Mouse (Mus musculus) mouse embryonic stem cell (cell line): ENCODE measurements around the gene Fam84b.

Experiments used
- in situ Hi-C, 2 experiments: fragments of 300-500 bp; cut with MboI; formaldehyde crosslinking; loops; 1 replicate in 1 of 2; 3 replicates in 1 of 2; pipeline ENCODE4 v1.14.3; 2019 to 2020; ENCODE audit warnings: low sequenced_read_pairs in 2 of 2, low pct_unique_long_range_greater_than_20kb in 1 of 2, mixed read lengths in 1 of 2; ENCODE audit not compliant: unreplicated experiment in 1 of 2

The Fam84b gene

GRCm38 (mm10) chr15:60834598-60835571 is 18.7 kb downstream of the Fam84b start:
- in situ Hi-C loops = no loop called here

GRCm38 (mm10) chr15:60833476-60834218 is 19.9 kb downstream of the Fam84b start:
- in situ Hi-C loops = no loop called here

DNA sequence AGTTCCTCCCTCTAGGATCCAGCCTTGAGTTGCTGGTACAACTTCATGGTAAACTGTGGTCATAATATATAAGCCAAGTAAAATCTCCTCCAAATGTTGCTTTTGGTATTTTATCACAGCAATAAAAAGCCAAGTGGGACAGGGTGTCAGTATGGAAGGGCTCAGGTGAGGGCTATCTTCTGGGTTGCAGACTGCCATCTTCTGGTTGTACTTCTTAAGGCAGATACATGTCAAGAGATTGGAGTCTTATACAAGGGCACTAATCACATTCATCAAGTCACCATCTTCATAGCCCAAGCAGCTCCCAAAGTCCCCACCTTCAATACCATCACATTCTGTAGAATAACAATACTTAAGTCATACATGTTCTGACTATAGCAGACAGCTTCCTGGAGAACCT is 21.0 kb downstream of the Fam84b start:
- in situ Hi-C loops = no loop called here

DNA sequence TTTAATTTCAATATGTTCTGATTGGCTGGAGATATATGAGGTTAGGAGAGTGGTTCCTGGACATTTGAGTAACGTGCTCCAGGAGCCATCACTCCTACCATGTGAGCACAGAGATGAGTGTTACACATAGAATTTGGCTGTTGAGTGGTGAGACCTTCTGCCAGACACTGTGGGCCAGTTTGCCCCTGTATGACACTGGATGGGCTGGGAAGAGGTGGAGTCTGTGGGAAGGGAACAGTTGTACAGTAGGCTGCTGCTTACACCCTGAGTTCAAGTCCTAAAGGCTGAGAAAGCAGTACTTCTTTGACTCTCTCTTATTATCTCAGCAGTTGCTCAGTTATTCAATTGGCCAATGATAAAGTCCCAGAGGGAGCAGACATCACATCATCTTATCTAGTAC is 27.4 kb downstream of the Fam84b start:
- in situ Hi-C loops = no loop called here

DNA sequence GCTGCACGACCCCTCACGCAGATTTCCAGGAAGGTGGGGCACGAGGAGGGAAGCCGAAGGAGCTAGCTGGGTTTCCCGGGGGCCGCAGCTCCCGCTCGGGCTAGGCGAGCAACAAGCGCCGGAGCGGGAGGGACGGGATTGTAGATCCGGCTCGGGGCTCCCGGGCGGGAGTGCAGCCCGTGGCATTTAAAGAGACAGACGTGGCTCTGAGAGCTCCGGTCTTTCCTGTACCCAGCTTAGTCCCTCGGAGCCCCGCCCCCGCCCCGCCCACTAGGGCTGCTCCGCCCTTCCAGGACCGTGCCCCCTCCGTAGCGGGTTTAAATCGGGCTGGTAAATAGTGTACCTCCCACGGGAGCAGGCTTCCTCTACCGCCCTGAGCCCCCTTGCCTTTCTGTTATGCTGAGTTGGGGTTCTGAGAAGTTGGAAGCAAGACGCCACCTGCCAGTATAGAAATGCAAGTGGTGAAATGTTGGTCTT is 28.8 kb downstream of the Fam84b start:
- in situ Hi-C loops = loop anchor here in 1 of 2 experiments (5.0 kb wide), 1 partner anchor 682 kb away; no protein-coding TSS in a partner anchor

GRCm38 (mm10) chr15:60823870-60824709 is 29.5 kb downstream of the Fam84b start:
- in situ Hi-C loops = loop anchor here in 1 of 2 experiments (5.0 kb wide), 1 partner anchor 682 kb away; no protein-coding TSS in a partner anchor

DNA sequence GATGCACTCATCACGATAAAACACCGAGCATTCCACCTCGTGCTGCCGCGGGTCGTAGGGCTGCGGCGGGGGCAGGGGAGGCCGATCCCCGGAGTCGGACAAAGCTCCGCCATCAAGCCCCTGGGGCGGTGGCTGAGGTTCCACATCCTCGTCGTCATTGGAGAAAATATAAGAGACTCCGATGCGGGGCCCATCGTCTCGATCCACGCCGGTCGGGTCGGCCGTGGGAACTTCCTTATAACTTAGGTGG is 30.0 kb downstream of the Fam84b start:
- in situ Hi-C loops = loop anchor here in 1 of 2 experiments (5.0 kb wide), 1 partner anchor 681 kb away; no protein-coding TSS in a partner anchor

DNA sequence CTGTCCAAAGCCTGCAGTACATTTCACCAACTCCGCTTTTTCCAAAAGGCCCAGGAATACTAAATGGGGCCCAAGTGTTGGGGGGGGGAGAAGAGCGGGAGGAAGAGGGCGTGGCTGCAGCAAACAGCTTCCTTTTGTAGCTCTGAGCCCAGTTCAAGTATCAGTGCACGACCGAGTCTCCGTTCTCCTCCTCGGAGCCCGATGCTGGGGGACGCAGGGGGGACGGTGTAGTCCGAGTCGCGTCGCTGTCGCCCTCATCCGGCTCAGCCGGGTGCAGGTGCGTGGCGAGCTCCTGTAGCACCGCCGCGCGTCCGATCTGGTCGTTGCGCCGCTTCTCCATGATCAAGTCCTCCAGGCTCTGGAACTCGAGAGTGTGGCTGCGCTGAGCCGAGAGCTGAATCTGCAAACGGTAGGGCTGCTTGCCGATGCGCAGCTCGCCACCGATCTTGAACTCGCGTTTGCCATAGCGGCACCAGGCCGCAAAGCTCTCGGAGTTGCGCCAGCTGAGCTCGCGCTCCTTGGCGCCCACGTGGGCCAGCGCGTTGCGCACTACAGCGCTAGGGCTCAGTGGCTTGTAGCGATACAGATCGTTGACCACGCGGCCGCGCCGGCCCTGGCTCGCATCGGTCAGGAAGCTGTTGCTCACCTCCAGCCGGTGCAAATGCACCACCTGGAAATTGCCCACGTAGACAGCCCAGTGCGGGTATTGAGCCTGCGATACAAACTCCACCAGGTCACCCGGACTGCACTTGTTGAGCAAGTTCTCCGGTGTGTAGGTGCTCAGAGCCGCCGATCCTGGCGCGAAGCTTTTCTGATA is 30.6 kb downstream of the Fam84b start:
- in situ Hi-C loops = loop anchor here in 1 of 2 experiments (5.0 kb wide), 1 partner anchor 681 kb away; no protein-coding TSS in a partner anchor

DNA sequence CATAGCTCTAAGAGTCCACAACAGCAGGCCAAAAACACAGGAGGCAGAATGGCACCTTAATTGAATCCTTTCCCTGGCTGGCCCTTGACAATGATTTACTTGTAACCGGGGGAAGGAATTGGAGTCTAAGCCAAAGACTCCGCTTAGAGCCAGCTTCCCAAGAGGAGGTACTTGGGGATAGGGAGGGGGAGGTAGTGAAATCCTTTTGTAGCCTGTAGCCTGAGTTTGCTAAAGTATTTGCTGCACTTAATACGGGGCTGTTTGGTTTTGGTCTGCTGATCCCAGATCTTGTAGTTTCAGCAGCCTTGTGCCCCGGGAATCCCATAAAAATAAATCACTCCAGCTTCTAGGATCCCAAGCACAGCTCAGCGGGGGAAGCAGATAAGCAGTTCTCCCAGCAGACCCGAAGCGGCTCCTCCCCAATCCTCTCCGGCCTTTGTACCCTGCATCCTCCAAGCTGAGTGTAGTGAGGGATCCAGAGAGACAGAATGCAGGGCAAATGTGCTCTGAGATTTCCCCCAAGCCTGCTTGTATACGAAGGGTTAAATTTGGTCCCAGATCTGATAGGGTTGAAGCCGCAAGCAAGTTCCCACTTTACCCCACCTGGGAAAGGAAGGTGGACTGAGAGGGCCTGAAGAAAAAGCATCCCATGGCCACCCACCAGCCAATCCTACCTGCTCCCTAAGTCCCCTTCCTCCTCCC is 31.3 kb downstream of the Fam84b start:
- in situ Hi-C loops = loop anchor here in 1 of 2 experiments (5.0 kb wide), 1 partner anchor 680 kb away; no protein-coding TSS in a partner anchor

GRCm38 (mm10) chr15:60818500-60818899 is 35.1 kb downstream of the Fam84b start:
- in situ Hi-C loops = no loop called here

GRCm38 (mm10) chr15:60816478-60816877 is 37.1 kb downstream of the Fam84b start:
- in situ Hi-C loops = no loop called here

- in situ Hi-C loops = no loop called here
Measured at GRCm38 (mm10) chr15:60814542-60814941, 39.0 kb downstream of the Fam84b start.

GRCm38 (mm10) chr15:60793041-60793673 is 60.4 kb downstream of the Fam84b start:
- in situ Hi-C loops = no loop called here

- in situ Hi-C loops = no loop called here
Measured at GRCm38 (mm10) chr15:60789084-60789483, 64.5 kb downstream of the Fam84b start.

DNA sequence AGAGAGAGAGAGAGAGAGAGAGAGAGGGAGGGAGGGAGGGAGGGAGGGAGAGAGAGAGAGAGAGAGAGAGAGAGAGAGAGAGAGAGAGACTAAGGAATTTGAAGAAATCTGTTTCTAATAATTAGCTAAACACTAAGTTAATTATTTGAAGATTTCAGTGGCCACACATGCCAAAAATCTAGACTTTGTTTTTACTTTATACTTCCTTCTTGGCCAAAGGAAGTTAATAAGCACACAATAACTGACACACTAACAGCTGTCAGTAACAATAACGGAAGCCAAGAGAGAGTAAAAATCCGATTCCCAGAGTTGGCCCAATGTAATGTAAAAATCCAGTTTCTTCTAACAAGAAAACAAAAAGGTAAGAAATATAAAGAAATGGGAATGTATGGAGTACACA is 69.8 kb downstream of the Fam84b start:
- in situ Hi-C loops = no loop called here

DNA sequence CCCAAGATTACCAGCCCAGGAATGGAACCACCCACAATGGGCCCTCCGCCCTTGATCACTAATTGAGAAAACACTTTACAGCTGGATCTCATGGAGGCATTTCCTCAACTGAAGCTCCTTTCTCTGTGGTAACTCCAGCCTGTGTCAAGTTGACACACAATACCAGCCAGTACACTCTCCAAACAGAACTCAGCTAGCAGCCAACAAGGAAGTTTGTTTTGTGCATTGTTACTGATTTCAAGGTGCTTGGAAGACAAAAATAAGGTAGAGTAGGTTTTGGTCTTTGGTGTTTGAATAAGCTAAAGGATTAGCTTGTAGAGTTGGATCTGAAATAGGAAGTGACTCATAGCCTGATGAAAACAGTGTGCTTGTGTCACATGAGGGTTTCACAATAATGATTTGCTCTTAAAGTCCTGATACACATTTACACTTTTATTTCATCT is 74.0 kb downstream of the Fam84b start:
- in situ Hi-C loops = no loop called here

DNA sequence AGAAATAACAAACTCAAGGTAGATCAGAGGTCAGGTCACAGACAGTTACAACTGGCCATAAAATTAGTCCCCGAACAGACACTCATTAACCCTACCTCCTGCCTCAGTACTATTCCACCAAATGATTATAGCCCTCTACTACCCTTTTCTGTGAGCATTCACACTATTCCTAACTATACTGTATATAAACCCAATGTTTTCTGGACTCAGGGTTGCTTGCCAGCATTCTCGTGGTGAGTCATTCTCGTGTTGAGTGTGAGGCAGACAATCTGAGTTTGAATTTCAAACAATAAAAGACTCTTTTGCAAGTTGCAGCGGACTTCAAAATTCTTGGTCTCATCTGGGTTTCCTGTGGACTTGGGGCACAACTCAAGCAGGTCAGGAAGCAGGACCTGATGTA is 74.5 kb downstream of the Fam84b start:
- in situ Hi-C loops = no loop called here
